Mouse (Mus musculus) embryonic facial prominence, embryonic 11.5 days (tissue): ENCODE measurements around the gene Ccdc78. TPM values are rescaled to one million over a fixed set of nuclear protein-coding genes. Genes with fewer than 3 reads are reported as not detected.

Source experiments
- ATAC-seq: fragments of 200-750 bp; cut with Nextera tagmentation; replicated peaks from 2 replicates; pipeline ENCODE4 v1.8.0; 2017; ENCODE audit warnings: low read depth; ENCODE audit not compliant: insufficient number of reproducible peaks, low FRiP score, low TSS enrichment
- DNase-seq: peaks from one replicate; pipeline ENCODE4 v3.0.0-alpha.2; 2015; ENCODE audit warnings: low spot score
- H3K27ac ChIP-seq: fragments of 300-500 bp; sonication (generic); replicated peaks from 2 replicates; pipeline ENCODE4 v1.5.1; 2014; ENCODE audit warnings: mild to moderate bottlenecking, low read depth, low read length, control low read depth
- H3K27me3 ChIP-seq: fragments of 300-500 bp; sonication (generic); 2 replicates; pipeline ENCODE4 v1.6.1; 2014; ENCODE audit warnings: mild to moderate bottlenecking, low read length, moderate library complexity, mixed read lengths; ENCODE audit not compliant: control insufficient read depth, insufficient read depth
- H3K36me3 ChIP-seq: fragments of 300-500 bp; sonication (generic); replicated peaks from 2 replicates; pipeline ENCODE4 v1.6.1; 2014; ENCODE audit warnings: low read depth, mild to moderate bottlenecking, low read length, moderate library complexity, mixed read lengths; ENCODE audit not compliant: control insufficient read depth, insufficient read depth
- H3K4me1 ChIP-seq: fragments of 300-500 bp; sonication (generic); 2 replicates; pipeline ENCODE4 v1.6.1; 2014; ENCODE audit warnings: low read length, mixed read lengths; ENCODE audit not compliant: control insufficient read depth, insufficient read depth
- H3K4me2 ChIP-seq: fragments of 300-500 bp; sonication (generic); 2 replicates; pipeline ENCODE4 v1.6.1; 2014; ENCODE audit warnings: low read depth, mild to moderate bottlenecking, control low read depth, low read length, moderate library complexity
- H3K4me3 ChIP-seq: fragments of 300-500 bp; sonication (generic); 2 replicates; pipeline ENCODE4 v1.5.1; 2014; ENCODE audit warnings: low read depth, low read length, control low read depth
- H3K9ac ChIP-seq: fragments of 300-500 bp; sonication (generic); replicated peaks from 2 replicates; pipeline ENCODE4 v1.6.1; 2014; ENCODE audit warnings: mild to moderate bottlenecking, control low read depth, low read length
- H3K9me3 ChIP-seq: fragments of 300-500 bp; sonication (generic); replicated peaks from 2 replicates; pipeline ENCODE4 v1.6.1; 2016; ENCODE audit warnings: mild to moderate bottlenecking, low read length, inconsistent platforms, mixed read lengths; ENCODE audit not compliant: control insufficient read depth
- WGBS: fragments of 180-500 bp; shearing (Covaris S2); extraction: QIAGEN DNeasy Blood & Tissue Kit; methylation state at CpG from one replicate; pipeline ENCODE4 v1.1.7; 2014; 5-methylcytosine and 5-hydroxymethylcytosine counted together
- polyA plus RNA-seq: library from polyadenylated mRNA; unstranded; fragments of >200 nt; fragmentation: Nextera tagmentation; extraction: Ambion mirVana; gene quantifications from 2 replicates; pipeline ENCODE4 v1.2.1, GENCODE M21; 2014

Ccdc78 gene
- polyA plus RNA-seq, 1 experiment from 2014 or later, result not detected

DNA sequence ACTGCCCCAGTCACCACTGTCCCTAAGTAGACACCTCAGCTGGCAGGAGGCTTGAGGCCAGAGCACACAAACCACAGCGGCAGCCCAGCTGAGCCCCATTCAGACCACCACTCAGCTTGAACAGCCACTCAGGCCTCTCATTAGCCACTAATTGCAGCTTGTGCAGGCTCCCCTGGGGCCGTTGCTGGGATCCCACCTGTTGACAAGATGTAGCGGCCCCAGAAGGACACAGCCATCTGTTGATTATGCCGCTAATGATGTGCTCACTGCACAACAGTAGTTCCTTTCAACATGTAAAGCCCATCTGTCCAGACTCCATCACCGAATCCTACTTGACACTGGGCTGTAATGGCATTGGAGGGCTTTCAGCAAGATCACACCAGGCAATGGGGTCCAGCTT is 20.5 kb upstream of the Ccdc78 start:
- ATAC-seq (peak; percentile 69), DNase-seq (peak; percentile 27)
- H3K36me3 ChIP-seq, result no peaks in the 10 kb centered on the region
- no peak overlapping the region for H3K9ac ChIP-seq
- no peaks in the 10 kb centered on the region for H3K27me3 ChIP-seq
- no peak overlapping the region for H3K4me3 ChIP-seq
- H3K4me2 ChIP-seq, result no peak overlapping the region
- H3K4me1 ChIP-seq, result no peaks in the 10 kb centered on the region
- no peaks in the 10 kb centered on the region for H3K9me3 ChIP-seq
- 43% methylated on average over 5 of the region's 5 CpGs for WGBS
- no peak overlapping the region for H3K27ac ChIP-seq

DNA sequence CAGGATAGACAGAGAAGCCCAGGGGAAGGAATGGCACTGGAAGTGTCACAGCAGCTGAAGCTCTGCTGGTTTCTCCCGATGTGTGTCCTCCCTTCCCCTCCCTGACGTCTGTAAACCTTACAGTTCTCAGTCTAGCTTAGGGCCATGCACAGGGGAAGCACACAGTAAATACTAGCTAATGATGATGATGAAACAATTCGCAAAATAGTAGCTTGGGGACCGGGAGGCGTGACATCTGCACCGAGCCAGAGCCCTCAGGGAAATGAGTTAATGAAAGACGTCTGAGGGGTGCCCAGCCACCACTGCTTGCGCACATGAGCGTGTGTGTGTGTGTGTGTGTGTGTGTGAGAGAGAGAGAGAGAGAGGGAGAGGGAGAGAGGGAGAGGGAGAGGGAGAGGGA is 17.0 kb upstream of the Ccdc78 start:
- WGBS, result 50% methylated on average over 9 of the region's 9 CpGs
- H3K9ac ChIP-seq, result no peak overlapping the region
- DNase-seq (no peak), ATAC-seq (no peak)
- H3K9me3 ChIP-seq, result no peaks in the 10 kb centered on the region
- H3K27me3 ChIP-seq, result no peaks in the 10 kb centered on the region
- H3K4me1 ChIP-seq, result peaks cover 3% of the 10 kb centered on the region
- no peaks in the 10 kb centered on the region for H3K36me3 ChIP-seq
- H3K4me3 ChIP-seq, result no peak overlapping the region
- no peak overlapping the region for H3K4me2 ChIP-seq
- H3K27ac ChIP-seq, result no peak overlapping the region

DNA sequence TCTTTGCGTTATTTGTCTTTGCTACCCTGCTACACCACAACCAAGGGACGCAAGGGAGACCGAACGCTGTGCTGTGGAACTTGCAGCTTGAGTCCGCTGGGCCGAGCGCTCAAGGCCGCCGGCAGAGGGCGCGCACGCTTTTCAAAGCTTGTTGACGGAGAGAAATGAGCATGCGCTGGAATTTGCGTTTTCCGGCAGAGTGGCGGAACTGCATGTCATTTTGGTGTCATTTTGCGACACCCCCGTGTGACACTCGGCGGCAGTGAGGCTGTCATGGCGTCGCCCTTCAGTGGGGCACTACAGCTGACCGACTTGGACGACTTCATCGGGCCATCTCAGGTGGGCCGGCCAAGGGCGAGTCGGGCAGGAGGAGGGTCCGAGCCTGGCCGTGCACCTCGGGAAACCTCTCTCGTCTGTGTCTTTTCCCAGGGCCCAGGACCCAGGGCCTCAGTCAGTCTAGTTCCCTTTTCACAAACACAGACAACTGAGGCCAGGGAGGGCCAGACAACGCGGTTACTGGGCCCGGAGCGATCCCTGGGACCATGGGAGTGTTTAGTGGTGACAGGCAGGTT is 12.7 kb upstream of the Ccdc78 start, which contains the start of gene Narfl:
Gene Narfl, plus strand, starts transcription at position 228 of the 572 bp plus-strand sequence.
- Histone ChIP-seq H3K36me3 (no peaks in the 10 kb centered on the region; the same call in 1 of the 2 replicates), H3K27me3 (no peaks in the 10 kb centered on the region), H3K4me3 (peak within 1 kb of the TSS; percentile 75), H3K9me3 (no peaks in the 10 kb centered on the region), H3K9ac (peak within 1 kb of the TSS; percentile 78), H3K4me2 (peak within 1 kb of the TSS; percentile 78), H3K27ac (no peak within 1 kb of the TSS), H3K4me1 (peaks cover 3% of the 10 kb centered on the region)
- under 1% methylated on average over 37 of the region's 37 CpGs for WGBS
- peak; percentile 98 for DNase-seq
- peak; percentile 72 for ATAC-seq

- Histone ChIP-seq H3K4me2 (no peak overlapping the region), H3K27ac (no peak overlapping the region), H3K9ac (no peak overlapping the region), H3K9me3 (no peaks in the 10 kb centered on the region), H3K36me3 (no peaks in the 10 kb centered on the region; the same call in 1 of the 2 replicates), H3K4me1 (peaks cover 3% of the 10 kb centered on the region), H3K27me3 (no peaks in the 10 kb centered on the region), H3K4me3 (no peak overlapping the region)
- whole genome bisulfite sequencing, result 78% methylated on average over 10 of the region's 10 CpGs
- no peak for ATAC-seq
- no peak for DNase-seq
Observed at GRCm38 (mm10) chr17:25775318-25776062, 10.9 kb upstream of the Ccdc78 start.

GRCm38 (mm10) chr17:25777948-25778347 is 8.4 kb upstream of the Ccdc78 start:
- Histone ChIP-seq H3K4me1 (peaks cover 3% of the 10 kb centered on the region), H3K27ac (no peak overlapping the region), H3K9me3 (no peaks in the 10 kb centered on the region), H3K4me3 (no peak overlapping the region), H3K27me3 (no peaks in the 10 kb centered on the region), H3K36me3 (peaks cover 12% of the 10 kb centered on the region), H3K9ac (no peak overlapping the region), H3K4me2 (no peak overlapping the region)
- no peak for DNase-seq
- WGBS, result 88% methylated on average over 5 of the region's 5 CpGs
- no peak for ATAC-seq

DNA sequence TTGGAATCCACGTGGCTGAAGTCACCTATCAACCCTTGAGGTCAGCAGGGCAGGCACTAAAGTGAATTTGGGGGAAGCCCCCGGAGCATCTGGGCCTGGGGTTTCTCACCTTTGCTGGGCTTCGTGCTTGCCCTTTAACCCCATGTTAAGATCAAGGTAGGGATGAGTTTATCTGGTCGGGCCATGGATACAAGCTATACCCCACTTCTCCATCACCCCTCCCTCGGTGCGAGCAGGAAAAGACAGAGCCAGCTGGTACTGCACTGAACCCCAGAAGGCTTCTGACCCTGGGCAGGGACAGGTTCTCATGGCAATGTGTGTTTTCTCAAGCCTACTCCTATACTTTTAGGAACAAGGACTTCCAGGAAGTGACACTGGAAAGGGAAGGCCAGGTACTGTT is 5.0 kb upstream of the Ccdc78 start:
- 83% methylated on average over 6 of the region's 6 CpGs for WGBS
- no peak overlapping the region for H3K27ac ChIP-seq
- no peak overlapping the region for H3K4me2 ChIP-seq
- peaks cover 5% of the 10 kb centered on the region; the same call in 1 of the 2 replicates for H3K4me1 ChIP-seq
- no peaks in the 10 kb centered on the region for H3K9me3 ChIP-seq
- ATAC-seq (no peak), DNase-seq (no peak)
- no peak overlapping the region for H3K4me3 ChIP-seq
- no peak overlapping the region for H3K9ac ChIP-seq
- H3K36me3 ChIP-seq, result peaks cover 15% of the 10 kb centered on the region
- no peaks in the 10 kb centered on the region for H3K27me3 ChIP-seq

GRCm38 (mm10) chr17:25783086-25783485 is 3.3 kb upstream of the Ccdc78 start:
- DNase-seq (no peak), ATAC-seq (no peak)
- no peak overlapping the region for H3K4me3 ChIP-seq
- 84% methylated on average over 7 of the region's 7 CpGs for WGBS
- no peaks in the 10 kb centered on the region for H3K27me3 ChIP-seq
- no peak overlapping the region for H3K4me2 ChIP-seq
- no peak overlapping the region for H3K27ac ChIP-seq
- H3K4me1 ChIP-seq, result peaks cover 5% of the 10 kb centered on the region; the same call in 1 of the 2 replicates
- H3K36me3 ChIP-seq, result peaks cover 15% of the 10 kb centered on the region
- H3K9me3 ChIP-seq, result no peaks in the 10 kb centered on the region
- no peak overlapping the region; the same call in 1 of the 2 replicates for H3K9ac ChIP-seq
